In genomic region chr2:152830021-152830921, GRCm38 (mm10) we compare ENCODE assay signal across 8 mouse cellular contexts. TPM values are rescaled to one million over a fixed set of nuclear protein-coding genes. Genes with fewer than 3 reads are reported as not detected.
A peak's percentile ranks its signal among the peaks of the same experiment; 100 is the strongest.
DNase-seq lines count a peak whose midpoint lies in the region; ATAC-seq and TF ChIP-seq lines count a peak whose summit lies in the region.

No protein-coding gene starts in this region.

- H3K4me2 ChIP-seq in forebrain, embryonic 15.5 days (replicated peaks): peak overlapping the region; percentile 75
- H3K4me2 ChIP-seq in neural tube, embryonic 15.5 days: peak overlapping the region; percentile 80

- peak overlapping the region; percentile 98 for H3K27ac ChIP-seq in forebrain, embryonic 15.5 days (replicated peaks)
- peak overlapping the region; percentile 94 for H3K27ac ChIP-seq in neural tube, embryonic 15.5 days (replicated peaks)

- peak; percentile 69 for ATAC-seq in G1E (ENCODE audit: extremely low read depth, insufficient number of reproducible peaks, low FRiP score, poor library complexity, severe bottlenecking)
- peak; percentile 82 for ATAC-seq in forebrain, embryonic 15.5 days (replicated peaks)
- ATAC-seq in neural tube, embryonic 15.5 days (ENCODE audit: low FRiP score): peak; percentile 85

- peaks cover 56% of the 10 kb centered on the region for H3K4me1 ChIP-seq in G1E (ENCODE audit: insufficient read depth, low read depth, low read length)
- H3K4me1 ChIP-seq in forebrain, embryonic 15.5 days: peaks cover 48% of the 10 kb centered on the region
- peaks cover 21% of the 10 kb centered on the region for H3K4me1 ChIP-seq in lung, adult 2 months (ENCODE audit: control insufficient read depth, insufficient read depth, low read length)
- peaks cover 45% of the 10 kb centered on the region for H3K4me1 ChIP-seq in neural tube, embryonic 15.5 days

- H3K9ac ChIP-seq in forebrain, embryonic 15.5 days (replicated peaks): peak overlapping the region; percentile 94
- H3K9ac ChIP-seq in neural tube, embryonic 15.5 days (replicated peaks): peak overlapping the region; percentile 75

- WGBS in forebrain, embryonic 15.5 days: 1% methylated on average over 31 of the region's 31 CpGs
- WGBS in lung, adult 2 months: 1% methylated on average over 30 of the region's 31 CpGs
- WGBS in neural tube, embryonic 15.5 days: under 1% methylated on average over 31 of the region's 31 CpGs

- peaks cover 40% of the 10 kb centered on the region for H3K36me3 ChIP-seq in G1E (replicated peaks)
- no peaks in the 10 kb centered on the region for H3K36me3 ChIP-seq in forebrain, embryonic 15.5 days
- H3K36me3 ChIP-seq in neural tube, embryonic 15.5 days: 0 out of 2 replicates have a peak, but pooled peaks cover 8% of the 10 kb centered on the region

- H3K27me3 ChIP-seq in G1E (ENCODE audit: insufficient read depth, low read length): no peaks in the 10 kb centered on the region
- H3K27me3 ChIP-seq in forebrain, embryonic 15.5 days: no peaks in the 10 kb centered on the region
- H3K27me3 ChIP-seq in neural tube, embryonic 15.5 days (replicated peaks): no peaks in the 10 kb centered on the region

- TF ChIP-seq POLR2A in lung, adult 2 months (IDR thresholded peaks at IDR 0.05; ENCODE audit: borderline replicate concordance, extremely low read depth, low read depth, low read length): peak; percentile 86; the same call in 1 of the 2 replicates

- DNase-seq in G1E (ENCODE audit: low spot score): peak; percentile 87
- DNase-seq in cerebellum, adult 11-12 months: peak; percentile 88
- peak; percentile 92 for DNase-seq in heart, postnatal 25 days (ENCODE audit: low spot score)
- DNase-seq in layer of hippocampus, adult 18-20 months (ENCODE audit: low spot score in 2 of 2): peak; percentile 86 to 91
- peak; percentile 91 for DNase-seq in lung, adult 2 months
- peak; percentile 95 for DNase-seq in testis, postnatal 10 days (ENCODE audit: low spot score)

- peak overlapping the region; percentile 79 for H3K4me3 ChIP-seq in G1E (ENCODE audit: low read depth, low read length)
- peak overlapping the region; percentile 73 for H3K4me3 ChIP-seq in forebrain, embryonic 15.5 days
- H3K4me3 ChIP-seq in lung, adult 2 months (replicated peaks; ENCODE audit: extremely low read depth, low read depth, low read length): peak overlapping the region; percentile 98
- peak overlapping the region; percentile 65 for H3K4me3 ChIP-seq in neural tube, embryonic 15.5 days (replicated peaks)

- H3K9me3 ChIP-seq in G1E (replicated peaks): no peaks in the 10 kb centered on the region
- H3K9me3 ChIP-seq in forebrain, embryonic 15.5 days: no peaks in the 10 kb centered on the region
- no peaks in the 10 kb centered on the region for H3K9me3 ChIP-seq in neural tube, embryonic 15.5 days (replicated peaks)

- intact Hi-C loops in heart, postnatal 25 days (cut with DNase I): loop anchor here (1.0 to 5.0 kb wide), 3 partner anchors 45 to 213 kb away; no protein-coding TSS in a partner anchor

- TF ChIP-seq CTCF in G1E (IDR thresholded peaks at IDR 0.05; ENCODE audit: low read depth, low read length): peak; percentile 21; the same call in 1 of the 2 replicates
- TF ChIP-seq CTCF in lung, adult 2 months (IDR thresholded peaks at IDR 0.05; ENCODE audit: insufficient read depth, low read length): peak; percentile 55

RNA-seq across cellular contexts. Expression of gene Bcl2l1, which starts 1.3 kb away (rescaled TPM):
- total RNA-seq in G1E (2014; fragmentation: Nextera tagmentation) (35.2 and 79.6 TPM in 2 replicates), G1E (2017) (27.0 and 31.6 TPM in 2 replicates)
- 63.3 and 82.7 TPM in 2 replicates for polyA plus RNA-seq in G1E (2012)
- polyA plus RNA-seq in forebrain, embryonic 15.5 days (2015; fragmentation: Nextera tagmentation; extraction: Ambion mirVana): 179 and 183 TPM in 2 replicates
- total RNA-seq in heart, postnatal 25 days (2021): 10 to 100 TPM; 58.6 to 59.0 TPM
- 100 to 1,000 TPM; 134 to 146 TPM for total RNA-seq in layer of hippocampus, adult 18-20 months (2021)
- polyA plus RNA-seq in lung, adult 2 months (2012; rRNA removed): 113 and 118 TPM in 2 replicates
- 119 and 125 TPM in 2 replicates for polyA plus RNA-seq in neural tube, embryonic 15.5 days (2015; fragmentation: Nextera tagmentation; extraction: Ambion mirVana)

RNA-seq across cellular contexts. Expression of gene Tpx2, which starts 17.5 kb away (rescaled TPM):
- total RNA-seq in G1E (2014; fragmentation: Nextera tagmentation): 257 and 315 TPM in 2 replicates
- 119 and 142 TPM in 2 replicates for total RNA-seq in G1E (2017)
- 11.7 and 16.7 TPM in 2 replicates for polyA plus RNA-seq in G1E (2012)
- 50.6 and 51.1 TPM in 2 replicates for polyA plus RNA-seq in forebrain, embryonic 15.5 days (2015; fragmentation: Nextera tagmentation; extraction: Ambion mirVana)
- total RNA-seq in heart, postnatal 25 days (2021): 1 to 10 TPM; 1.5 to 1.6 TPM
- 1 to 10 TPM; 1.6 to 1.9 TPM for total RNA-seq in layer of hippocampus, adult 18-20 months (2021)
- polyA plus RNA-seq in lung, adult 2 months (2012; rRNA removed): 0.63 and 0.77 TPM in 2 replicates
- polyA plus RNA-seq in neural tube, embryonic 15.5 days (2015; fragmentation: Nextera tagmentation; extraction: Ambion mirVana): 11.1 and 26.9 TPM in 2 replicates

Comparison
In these comparisons a context has a peak if more than half of its experiments do, and no peak if none do; other contexts are left out.
1. Peak in every context shown above with its lines: DNase-seq, ATAC-seq, H3K4me3 ChIP-seq and H3K27ac ChIP-seq.